Mouse (Mus musculus): Measurements from ENCODE around the gene Glcci1.

GRCm38 (mm10) chr6:8506631-8507030 is 2.8 kb upstream of the Glcci1 start:
- TF ChIP-seq POLR2A (IDR thresholded peaks at IDR 0.05; ENCODE audit: insufficient read depth, low read length), result no peak
- TF ChIP-seq EP300 (IDR thresholded peaks at IDR 0.05; ENCODE audit: insufficient read depth, low read depth, low read length), result no peak
- TF ChIP-seq CTCF (IDR thresholded peaks at IDR 0.05; ENCODE audit: low read depth, low read length), result no peak

All from ES-Bruce4 (cell line).